Mouse (Mus musculus): ENCODE measurements at regions not wholly inside any gene's neighbourhood (a gene's known extent, or its start where the extent isn't known, plus 50 kb on each side); places are given as distances from the start of the nearest gene placed in this dataset.

GRCm38 (mm10) chr7:74709006-74709405 lies 154.4 kb upstream of the Slco3a1 start:
- no peak for TF ChIP-seq CTCF (IDR thresholded peaks at IDR 0.05; ENCODE audit: low read depth)
- no peak for TF ChIP-seq EP300 (IDR thresholded peaks at IDR 0.05; ENCODE audit: low read depth)
